Mouse (Mus musculus) neural tube, embryonic 13.5 days (tissue): ENCODE measurements around the gene Bod1l. TPM values are rescaled to one million over a fixed set of nuclear protein-coding genes. Genes with fewer than 3 reads are reported as not detected.

ENCODE experiments used
- ATAC-seq: fragments of 200-750 bp; cut with Nextera tagmentation; 2 replicates; pipeline ENCODE4 v1.8.0; 2017; ENCODE audit warnings: low read depth, mild to moderate bottlenecking, moderate TSS enrichment, moderate library complexity
- H3K27ac ChIP-seq: fragments of 300-500 bp; sonication (generic); replicated peaks from 2 replicates; pipeline ENCODE4 v1.5.1; 2015; ENCODE audit warnings: moderate library complexity, mild to moderate bottlenecking, inconsistent platforms
- H3K27me3 ChIP-seq: fragments of 300-500 bp; sonication (generic); 2 replicates; pipeline ENCODE4 v1.6.1; 2015; ENCODE audit warnings: mild to moderate bottlenecking, inconsistent platforms
- H3K36me3 ChIP-seq: fragments of 300-500 bp; sonication (generic); 2 replicates; pipeline ENCODE4 v1.6.1; 2015; ENCODE audit warnings: mild to moderate bottlenecking, inconsistent platforms
- H3K4me1 ChIP-seq: fragments of 300-500 bp; sonication (generic); replicated peaks from 2 replicates; pipeline ENCODE4 v1.6.1; 2015; ENCODE audit warnings: inconsistent platforms
- H3K4me2 ChIP-seq: fragments of 300-500 bp; sonication (generic); 2 replicates; pipeline ENCODE4 v1.6.1; 2015; ENCODE audit warnings: inconsistent platforms, mild to moderate bottlenecking, moderate library complexity
- H3K4me3 ChIP-seq: fragments of 300-500 bp; sonication (generic); 2 replicates; pipeline ENCODE4 v1.5.1; 2015; ENCODE audit warnings: mild to moderate bottlenecking, inconsistent platforms
- H3K9ac ChIP-seq: fragments of 300-500 bp; sonication (generic); 2 replicates; pipeline ENCODE4 v1.6.1; 2015; ENCODE audit warnings: moderate library complexity, mild to moderate bottlenecking, inconsistent platforms
- H3K9me3 ChIP-seq: fragments of 300-500 bp; sonication (generic); 2 replicates; pipeline ENCODE4 v1.6.1; 2016; ENCODE audit warnings: inconsistent platforms
- WGBS: fragments of 180-500 bp; shearing (Covaris S2); methylation state at CpG from one replicate; pipeline ENCODE4 v1.1.7; 2015; 5-methylcytosine and 5-hydroxymethylcytosine counted together
- polyA plus RNA-seq: library from polyadenylated mRNA; unstranded; fragments of >200 nt; fragmentation: Nextera tagmentation; extraction: Ambion mirVana; gene quantifications from 2 replicates; pipeline ENCODE4 v1.2.1, GENCODE M21; 2015

Bod1l gene
- polyA plus RNA-seq, 1 experiment from 2014 or later: 31.1 TPM

- Histone ChIP-seq H3K36me3 (no peaks in the 10 kb centered on the region), H3K9me3 (no peaks in the 10 kb centered on the region), H3K4me3 (peak overlapping the region; percentile 36), H3K27ac (no peak overlapping the region), H3K27me3 (peaks cover 96% of the 10 kb centered on the region), H3K9ac (peak overlapping the region; percentile 52), H3K4me2 (peak overlapping the region; percentile 55), H3K4me1 (peaks cover 45% of the 10 kb centered on the region)
- WGBS: under 1% methylated on average over 39 of the region's 41 CpGs
- no peak for ATAC-seq
Measured at GRCm38 (mm10) chr5:41762947-41763730, 81.0 kb downstream of the Bod1l start.

GRCm38 (mm10) chr5:41762141-41762946, 81.8 kb downstream of the Bod1l start:
- Histone ChIP-seq H3K4me2 (peak overlapping the region; percentile 28), H3K27me3 (peaks cover 96% of the 10 kb centered on the region)

GRCm38 (mm10) chr5:41761509-41762140, 82.5 kb downstream of the Bod1l start:
- Histone ChIP-seq H3K9me3 (no peaks in the 10 kb centered on the region), H3K4me3 (peak overlapping the region; percentile 36), H3K4me1 (peaks cover 30% of the 10 kb centered on the region), H3K4me2 (peak overlapping the region; percentile 28), H3K36me3 (no peaks in the 10 kb centered on the region), H3K27me3 (peaks cover 96% of the 10 kb centered on the region), H3K9ac (no peak overlapping the region), H3K27ac (no peak overlapping the region)
- 1% methylated on average over 56 of the region's 56 CpGs for WGBS
- ATAC-seq: no peak

More at GRCm38 (mm10) chr5:41762141-41762946, 81.8 kb downstream of the Bod1l start:
- Histone ChIP-seq H3K4me3 (peak overlapping the region; percentile 36), H3K9ac (no peak overlapping the region), H3K27ac (no peak overlapping the region), H3K4me1 (peaks cover 37% of the 10 kb centered on the region), H3K36me3 (no peaks in the 10 kb centered on the region), H3K9me3 (no peaks in the 10 kb centered on the region)
- WGBS: 2% methylated on average over 27 of the region's 27 CpGs
- no peak for ATAC-seq

- WGBS: 3% methylated on average over 22 of the region's 22 CpGs
- ATAC-seq: no peak
- Histone ChIP-seq H3K27ac (no peak overlapping the region), H3K36me3 (no peaks in the 10 kb centered on the region), H3K4me3 (peak overlapping the region; percentile 36; the same call in 1 of the 2 replicates), H3K27me3 (peaks cover 96% of the 10 kb centered on the region), H3K9ac (no peak overlapping the region), H3K4me2 (no peak overlapping the region), H3K9me3 (no peaks in the 10 kb centered on the region), H3K4me1 (peaks cover 28% of the 10 kb centered on the region)
Measured at GRCm38 (mm10) chr5:41760831-41761508, 83.1 kb downstream of the Bod1l start.

GRCm38 (mm10) chr5:41760071-41760470, 84.0 kb downstream of the Bod1l start:
- 2% methylated on average over 8 of the region's 8 CpGs for WGBS
- Histone ChIP-seq H3K4me1 (peaks cover 28% of the 10 kb centered on the region), H3K27ac (no peak overlapping the region), H3K9me3 (no peaks in the 10 kb centered on the region), H3K4me3 (no peak overlapping the region), H3K27me3 (peaks cover 97% of the 10 kb centered on the region), H3K9ac (no peak overlapping the region), H3K4me2 (no peak overlapping the region), H3K36me3 (no peaks in the 10 kb centered on the region)
- ATAC-seq: no peak

GRCm38 (mm10) chr5:41758671-41759639, 85.2 kb downstream of the Bod1l start:
- Histone ChIP-seq H3K9ac (no peak overlapping the region), H3K36me3 (no peaks in the 10 kb centered on the region), H3K4me1 (peaks cover 20% of the 10 kb centered on the region), H3K27me3 (peaks cover 97% of the 10 kb centered on the region), H3K27ac (no peak overlapping the region), H3K4me2 (no peak overlapping the region), H3K9me3 (no peaks in the 10 kb centered on the region), H3K4me3 (no peak overlapping the region)
- WGBS: 8% methylated on average over 19 of the region's 19 CpGs
- no peak for ATAC-seq

- H3K4me2 ChIP-seq: no peak overlapping the region
- 3% methylated on average over 5 of the region's 5 CpGs for WGBS
Measured at GRCm38 (mm10) chr5:41757338-41757737, 86.8 kb downstream of the Bod1l start.

GRCm38 (mm10) chr5:41756396-41756795, 87.7 kb downstream of the Bod1l start:
- no peaks in the 10 kb centered on the region for H3K36me3 ChIP-seq
- H3K27me3 ChIP-seq: peaks cover 97% of the 10 kb centered on the region
- no peak overlapping the region for H3K27ac ChIP-seq
- ATAC-seq: no peak
- H3K4me2 ChIP-seq: no peak overlapping the region
- no peak overlapping the region for H3K4me3 ChIP-seq
- no peak overlapping the region for H3K9ac ChIP-seq
- no peaks in the 10 kb centered on the region for H3K9me3 ChIP-seq
- H3K4me1 ChIP-seq: peaks cover 4% of the 10 kb centered on the region; the same call in 1 of the 2 replicates
- 5% methylated on average over 4 of the region's 4 CpGs for WGBS

More at GRCm38 (mm10) chr5:41757338-41757737, 86.8 kb downstream of the Bod1l start:
- ATAC-seq: no peak
- H3K4me3 ChIP-seq: no peak overlapping the region
- H3K9me3 ChIP-seq: no peaks in the 10 kb centered on the region
- no peak overlapping the region for H3K9ac ChIP-seq
- no peak overlapping the region for H3K27ac ChIP-seq
- H3K36me3 ChIP-seq: no peaks in the 10 kb centered on the region
- peaks cover 11% of the 10 kb centered on the region; the same call in 1 of the 2 replicates for H3K4me1 ChIP-seq
- H3K27me3 ChIP-seq: peaks cover 97% of the 10 kb centered on the region

GRCm38 (mm10) chr5:41755373-41755960, 88.6 kb downstream of the Bod1l start:
- Histone ChIP-seq H3K27ac (no peak overlapping the region), H3K4me1 (no peaks in the 10 kb centered on the region), H3K9ac (no peak overlapping the region), H3K27me3 (peaks cover 98% of the 10 kb centered on the region), H3K36me3 (no peaks in the 10 kb centered on the region), H3K4me2 (no peak overlapping the region), H3K9me3 (no peaks in the 10 kb centered on the region), H3K4me3 (no peak overlapping the region)
- no peak for ATAC-seq
- WGBS: 1% methylated on average over 23 of the region's 23 CpGs

- Histone ChIP-seq H3K4me2 (0 out of 2 replicates have a peak overlapping the region, but pooled peaks have one; percentile 4), H3K27ac (no peak overlapping the region), H3K4me1 (no peaks in the 10 kb centered on the region), H3K4me3 (no peak overlapping the region), H3K36me3 (no peaks in the 10 kb centered on the region), H3K27me3 (peaks cover 99% of the 10 kb centered on the region), H3K9me3 (no peaks in the 10 kb centered on the region), H3K9ac (no peak overlapping the region)
- under 1% methylated on average over 16 of the region's 16 CpGs for WGBS
- no peak for ATAC-seq
Measured at GRCm38 (mm10) chr5:41754836-41755235, 89.3 kb downstream of the Bod1l start.
